Mouse (Mus musculus) mammary gland, adult 2 months (tissue): ENCODE results near the gene Ephx1. TPM values are rescaled to one million over a fixed set of nuclear protein-coding genes. Genes with fewer than 3 reads are reported as not detected.

Experiments used
- polyA plus RNA-seq: library from polyadenylated mRNA; depleted of rRNA; stranded (reverse); fragments of >200 nt; gene quantifications from 2 replicates; pipeline ENCODE4 v1.2.3, GENCODE M21; 2012; ENCODE audit warnings: low replicate concordance; rRNA removed

The Ephx1 gene
- 51.4 and 74.5 TPM in 2 replicates for polyA plus RNA-seq

GRCm38 (mm10) chr1:181020756-181021487, at the start of gene Ephx1:
Gene Ephx1, minus strand, starts transcription at chr1:181020904.

GRCm38 (mm10) chr1:181050937-181051336, 30.2 kb upstream of the Ephx1 start, which contains the start of gene 9130409I23Rik:
Gene 9130409I23Rik, plus strand, starts transcription at chr1:181051237.

GRCm38 (mm10) chr1:180942166-180943031, 78.3 kb downstream of the Ephx1 start, which contains the start of gene Tmem63a:
Gene Tmem63a, plus strand, starts transcription at chr1:180942344.

GRCm38 (mm10) chr1:180934467-180935419, 86.0 kb downstream of the Ephx1 start, which contains the start of gene Lefty1:
Gene Lefty1, plus strand, starts transcription at chr1:180935022.

Other genes with a start within 250 kb of the Ephx1 start
- gene H3f3a, start 207.0 kb downstream of the Ephx1 start, polyA plus RNA-seq = 269 and 353 TPM in 2 replicates
- 6.9 and 13.5 TPM in 2 replicates for gene Sde2, start 169.8 kb downstream of the Ephx1 start, polyA plus RNA-seq
- not detected in 2 replicates for gene Lefty2, start 127.8 kb downstream of the Ephx1 start, polyA plus RNA-seq
- 29.1 and 61.5 TPM in 2 replicates for gene Pycr2, start 116.6 kb downstream of the Ephx1 start, polyA plus RNA-seq
- gene Lefty1, start 85.9 kb downstream of the Ephx1 start, polyA plus RNA-seq = 5.2 and 15.7 TPM in 2 replicates
- 49.6 and 58.5 TPM in 2 replicates for gene Tmem63a, start 78.6 kb downstream of the Ephx1 start, polyA plus RNA-seq
- not detected in 2 replicates for gene 9130409I23Rik, start 30.3 kb upstream of the Ephx1 start, polyA plus RNA-seq
- 7.3 and 17.4 TPM in 2 replicates for gene Nvl, start 123.3 kb upstream of the Ephx1 start, polyA plus RNA-seq
- 8.2 and 24.0 TPM in 2 replicates for gene Cnih4, start 123.8 kb upstream of the Ephx1 start, polyA plus RNA-seq
- 41.7 and 47.0 TPM in 2 replicates for gene Wdr26, start 191.1 kb upstream of the Ephx1 start, polyA plus RNA-seq